Mouse (Mus musculus) bone marrow, adult 2 months (tissue): ENCODE measurements at regions not wholly inside any gene's neighbourhood (a gene's known extent, or its start where the extent isn't known, plus 50 kb on each side); places are given as distances from the start of the nearest gene placed in this dataset.

Source experiments
- H3K27ac ChIP-seq: fragments of 200-500 bp; 2 replicates; pipeline ENCODE4 v1.5.1; 2012; ENCODE audit warnings: low read depth, mild to moderate bottlenecking, control low read depth, inconsistent platforms, low read length; ENCODE audit not compliant: control insufficient read depth, poor library complexity, insufficient read depth
- H3K4me1 ChIP-seq: fragments of 200-500 bp; 2 replicates; pipeline ENCODE4 v1.6.1; 2011; ENCODE audit warnings: low read length; ENCODE audit not compliant: control insufficient read depth, insufficient read depth
- H3K4me3 ChIP-seq: fragments of 200-500 bp; replicated peaks from 2 replicates; pipeline ENCODE3; 2011; ENCODE audit warnings: mild to moderate bottlenecking, low read depth, low read length, control low read depth; ENCODE audit not compliant: control insufficient read depth
- CTCF ChIP-seq: fragments of 200-500 bp; IDR thresholded peaks from 2 replicates; pipeline ENCODE4 v1.5.1; 2011; ENCODE audit warnings: low read length, control low read depth; ENCODE audit not compliant: control insufficient read depth, insufficient read depth
- POLR2A ChIP-seq: fragments of 200-500 bp; IDR thresholded peaks from 2 replicates; pipeline ENCODE4 v1.6.1; 2011; ENCODE audit warnings: low read depth, mild to moderate bottlenecking, control low read depth, low read length, borderline replicate concordance; ENCODE audit not compliant: control insufficient read depth
- WGBS: fragments of 180-500 bp; shearing (Covaris S2); methylation state at CpG from one replicate; pipeline ENCODE4 v1.1.7; 2018; 5-methylcytosine and 5-hydroxymethylcytosine counted together

GRCm38 (mm10) chr3:148321894-148322293 is 668.5 kb downstream of the Adgrl2 start:
- H3K4me3 ChIP-seq: no peak overlapping the region
- TF ChIP-seq CTCF (no peak), POLR2A (no peak)
- WGBS: 55% methylated on average over 3 of the region's 3 CpGs
- no peak overlapping the region for H3K27ac ChIP-seq
- no peaks in the 10 kb centered on the region for H3K4me1 ChIP-seq

- Histone ChIP-seq H3K27ac (no peak overlapping the region), H3K4me1 (no peaks in the 10 kb centered on the region), H3K4me3 (no peak overlapping the region)
- 72% methylated on average over 3 of the region's 3 CpGs for WGBS
- TF ChIP-seq POLR2A: no peak
- TF ChIP-seq CTCF: no peak
Measured at GRCm38 (mm10) chr3:148316198-148316597, 674.2 kb downstream of the Adgrl2 start.

GRCm38 (mm10) chr3:148315286-148315685 is 675.1 kb downstream of the Adgrl2 start:
- 94% methylated on average over 1 of the region's 1 CpGs for WGBS
- TF ChIP-seq POLR2A (no peak), CTCF (no peak)
- no peak overlapping the region for H3K27ac ChIP-seq
- no peaks in the 10 kb centered on the region for H3K4me1 ChIP-seq
- no peak overlapping the region for H3K4me3 ChIP-seq

GRCm38 (mm10) chr3:148295515-148295914 is 694.8 kb downstream of the Adgrl2 start:
- Histone ChIP-seq H3K4me1 (no peaks in the 10 kb centered on the region), H3K4me3 (no peak overlapping the region), H3K27ac (no peak overlapping the region)
- 86% methylated on average over 5 of the region's 5 CpGs for WGBS
- no peak for TF ChIP-seq POLR2A

GRCm38 (mm10) chr3:148278978-148279377 is 711.4 kb downstream of the Adgrl2 start:
- Histone ChIP-seq H3K27ac (no peak overlapping the region), H3K4me3 (no peak overlapping the region), H3K4me1 (no peaks in the 10 kb centered on the region)
- 11% methylated on average over 3 of the region's 3 CpGs for WGBS
- no peak for TF ChIP-seq CTCF
- no peak for TF ChIP-seq POLR2A

- TF ChIP-seq POLR2A: no peak
- 82% methylated on average over 4 of the region's 4 CpGs for WGBS
- Histone ChIP-seq H3K27ac (no peak overlapping the region), H3K4me1 (no peaks in the 10 kb centered on the region), H3K4me3 (no peak overlapping the region)
Measured at GRCm38 (mm10) chr3:148272159-148272848, 718.1 kb downstream of the Adgrl2 start.

- Histone ChIP-seq H3K27ac (no peak overlapping the region), H3K4me1 (no peaks in the 10 kb centered on the region), H3K4me3 (no peak overlapping the region)
- 69% methylated on average over 4 of the region's 4 CpGs for WGBS
- TF ChIP-seq POLR2A (no peak), CTCF (no peak)
Measured at GRCm38 (mm10) chr3:148268812-148269211, 721.5 kb downstream of the Adgrl2 start.

- Histone ChIP-seq H3K4me3 (no peak overlapping the region), H3K27ac (no peak overlapping the region), H3K4me1 (no peaks in the 10 kb centered on the region)
- TF ChIP-seq CTCF (no peak), POLR2A (no peak)
- 78% methylated on average over 1 of the region's 1 CpGs for WGBS
Measured at GRCm38 (mm10) chr3:148259211-148259610, 731.1 kb downstream of the Adgrl2 start.

GRCm38 (mm10) chr3:148248617-148249016 is 741.7 kb downstream of the Adgrl2 start:
- 0% methylated on average over 1 of the region's 1 CpGs for WGBS
- no peak overlapping the region for H3K27ac ChIP-seq
- no peak for TF ChIP-seq CTCF
- no peak for TF ChIP-seq POLR2A
- no peak overlapping the region for H3K4me3 ChIP-seq
- H3K4me1 ChIP-seq: no peaks in the 10 kb centered on the region; the same call in 1 of the 2 replicates
